Mouse (Mus musculus) CH12F3 (cell line): ENCODE results near the gene Sat1.

Experiments
- in situ Hi-C: fragments of 300-500 bp; cut with MboI; formaldehyde crosslinking; loops from 2 replicates; pipeline ENCODE4 v1.14.3; 2020; ENCODE audit warnings: low sequenced_read_pairs

Sat1 gene

GRCm38 (mm10) chrX:155167667-155168066 lies 48.6 kb downstream of the Sat1 start:
- in situ Hi-C loops: no loop called here

GRCm38 (mm10) chrX:155166313-155166712 lies 49.9 kb downstream of the Sat1 start:
- in situ Hi-C loops: no loop called here

- in situ Hi-C loops: no loop called here
Measured at GRCm38 (mm10) chrX:155163553-155163952, 52.7 kb downstream of the Sat1 start.
